Mouse (Mus musculus): ENCODE results near the gene Kcnj6. TPM values are rescaled to one million over a fixed set of nuclear protein-coding genes. Genes with fewer than 3 reads are reported as not detected.

The Kcnj6 gene
- polyA plus RNA-seq, 1 experiment from 2014 or later = not detected

DNA sequence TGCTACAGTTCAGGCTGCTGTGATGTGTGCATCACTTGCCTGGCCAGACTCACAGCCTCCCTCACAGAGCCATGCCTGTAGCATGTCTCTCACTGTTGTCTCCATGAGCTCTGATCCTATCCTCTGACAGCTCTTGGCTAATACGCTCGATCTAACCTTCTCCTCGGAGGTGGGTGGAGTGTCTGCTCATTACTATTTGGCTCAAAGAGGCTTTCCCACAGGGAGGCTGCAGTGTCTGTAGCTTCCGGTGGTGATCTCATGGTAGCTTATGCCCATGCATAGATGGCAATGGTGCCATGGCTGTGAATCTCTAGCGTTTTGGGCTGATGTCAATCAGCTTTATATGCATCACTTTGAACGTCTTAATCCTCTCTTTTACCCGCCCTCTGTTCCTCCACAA is 111.1 kb downstream of the Kcnj6 start:
- no peaks in the 10 kb centered on the region for H3K27me3 ChIP-seq (replicated peaks; ENCODE audit: insufficient read depth, low read length)
- no peak overlapping the region for H3K4me3 ChIP-seq (ENCODE audit: low read depth, low read length)
- no peak overlapping the region for H3K4me2 ChIP-seq (replicated peaks; ENCODE audit: low read depth, low read length)
- 80% methylated on average over 7 of the region's 7 CpGs for WGBS
- H3K36me3 ChIP-seq (ENCODE audit: insufficient read depth, low read length) = no peaks in the 10 kb centered on the region
- H3K27ac ChIP-seq (ENCODE audit: low read length) = no peak overlapping the region
- ATAC-seq (no peak), DNase-seq (ENCODE audit: low spot score) (no peak)
- no peaks in the 10 kb centered on the region for H3K9me3 ChIP-seq (ENCODE audit: low read length)
- TF ChIP-seq CTCF (IDR thresholded peaks at IDR 0.05) (no peak), EP300 (IDR thresholded peaks at IDR 0.05) (no peak)
- peaks cover 3% of the 10 kb centered on the region; the same call in 1 of the 2 replicates for H3K4me1 ChIP-seq (ENCODE audit: insufficient read depth, low read depth, low read length)
- no peak overlapping the region for H3K9ac ChIP-seq (replicated peaks; ENCODE audit: low read depth)

DNA sequence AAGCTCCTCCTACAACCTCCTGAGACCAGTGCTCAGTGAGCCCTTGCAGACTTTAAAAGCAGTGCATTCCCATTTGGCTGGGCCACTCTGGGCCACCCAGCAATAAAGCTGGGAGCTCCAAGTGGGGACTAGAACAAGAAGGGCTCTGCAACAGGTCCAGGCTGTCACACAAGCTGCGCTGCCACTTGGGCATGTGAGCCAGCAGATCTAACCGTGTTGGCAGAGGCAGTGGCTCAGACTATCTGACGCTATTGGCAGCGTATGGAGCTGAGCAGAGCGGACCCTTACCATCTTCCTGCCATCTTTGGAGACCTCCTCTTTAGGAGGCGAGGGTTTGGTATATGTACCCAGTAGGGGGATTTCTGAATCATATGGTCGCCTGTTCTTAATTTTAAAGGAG is 112.4 kb downstream of the Kcnj6 start:
- no peaks in the 10 kb centered on the region for H3K9me3 ChIP-seq (ENCODE audit: low read length)
- no peak overlapping the region for H3K9ac ChIP-seq (replicated peaks; ENCODE audit: low read depth)
- H3K36me3 ChIP-seq (ENCODE audit: insufficient read depth, low read length) = no peaks in the 10 kb centered on the region
- 71% methylated on average over 7 of the region's 7 CpGs for WGBS
- DNase-seq (ENCODE audit: low spot score) = no peak
- TF ChIP-seq EP300 (IDR thresholded peaks at IDR 0.05) = no peak
- no peak for TF ChIP-seq CTCF (IDR thresholded peaks at IDR 0.05)
- H3K27ac ChIP-seq (ENCODE audit: low read length) = no peak overlapping the region
- no peaks in the 10 kb centered on the region for H3K27me3 ChIP-seq (replicated peaks; ENCODE audit: insufficient read depth, low read length)
- no peak overlapping the region for H3K4me3 ChIP-seq (ENCODE audit: low read depth, low read length)
- H3K4me2 ChIP-seq (replicated peaks; ENCODE audit: low read depth, low read length) = no peak overlapping the region
- peaks cover under 1% of the 10 kb centered on the region; the same call in 1 of the 2 replicates for H3K4me1 ChIP-seq (ENCODE audit: insufficient read depth, low read depth, low read length)
- ATAC-seq = no peak

DNA sequence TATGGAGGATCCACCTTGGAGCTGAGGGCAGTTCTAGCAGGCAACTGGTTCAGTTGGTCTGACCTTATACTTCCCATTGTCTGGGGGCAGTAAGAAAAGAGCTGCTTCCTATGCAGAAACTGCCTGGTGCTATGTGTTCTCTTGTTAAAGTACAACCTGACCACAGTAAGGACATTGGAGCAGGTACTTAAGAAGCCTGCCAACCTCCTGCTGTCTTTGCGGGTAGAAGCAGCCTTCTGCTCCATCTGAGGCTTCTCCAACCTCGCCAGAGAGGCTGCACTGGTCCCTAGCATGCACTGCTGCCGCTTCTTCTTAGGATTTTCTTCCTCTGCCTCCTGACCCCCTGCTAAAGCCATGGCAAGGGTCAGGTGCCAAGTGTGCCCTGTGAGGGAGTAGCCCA is 113.6 kb downstream of the Kcnj6 start:
- Histone ChIP-seq H3K36me3 (ENCODE audit: insufficient read depth, low read length) (no peaks in the 10 kb centered on the region), H3K27ac (ENCODE audit: low read length) (no peak overlapping the region), H3K9ac (replicated peaks; ENCODE audit: low read depth) (no peak overlapping the region), H3K27me3 (replicated peaks; ENCODE audit: insufficient read depth, low read length) (no peaks in the 10 kb centered on the region), H3K4me1 (ENCODE audit: insufficient read depth, low read depth, low read length) (no peaks in the 10 kb centered on the region), H3K9me3 (ENCODE audit: low read length) (no peaks in the 10 kb centered on the region), H3K4me2 (replicated peaks; ENCODE audit: low read depth, low read length) (no peak overlapping the region), H3K4me3 (ENCODE audit: low read depth, low read length) (no peak overlapping the region)
- TF ChIP-seq CTCF (IDR thresholded peaks at IDR 0.05) (no peak), EP300 (IDR thresholded peaks at IDR 0.05) (no peak)
- ATAC-seq (no peak), DNase-seq (ENCODE audit: low spot score) (no peak)
- WGBS = 61% methylated on average over 3 of the region's 3 CpGs

DNA sequence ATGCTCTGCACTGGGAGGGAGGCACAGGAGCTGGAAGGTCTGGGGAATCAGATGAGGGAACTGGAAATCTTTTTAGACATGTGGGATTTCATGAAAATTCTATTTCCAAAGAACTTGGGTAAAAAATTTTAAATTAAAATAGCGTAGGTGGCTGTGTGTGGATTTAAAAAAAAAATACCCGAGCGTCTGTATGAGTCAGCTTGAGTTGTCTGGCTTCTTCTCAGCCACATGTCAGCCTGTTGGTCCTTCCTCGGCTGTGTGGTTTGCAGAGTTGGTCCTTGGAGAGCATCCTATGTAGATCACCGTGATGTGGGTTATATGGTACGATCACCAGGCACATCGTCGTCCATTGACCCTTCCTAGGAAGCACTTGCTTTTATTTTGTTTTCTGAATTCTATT is 114.3 kb downstream of the Kcnj6 start:
- TF ChIP-seq CTCF (IDR thresholded peaks at IDR 0.05) = no peak
- no peak for TF ChIP-seq EP300 (IDR thresholded peaks at IDR 0.05)
- H3K4me2 ChIP-seq (replicated peaks; ENCODE audit: low read depth, low read length) = no peak overlapping the region
- no peak overlapping the region for H3K27ac ChIP-seq (ENCODE audit: low read length)
- no peak for ATAC-seq
- no peak overlapping the region for H3K9ac ChIP-seq (replicated peaks; ENCODE audit: low read depth)
- 80% methylated on average over 8 of the region's 8 CpGs for WGBS
- DNase-seq (ENCODE audit: low spot score) = no peak
- H3K27me3 ChIP-seq (replicated peaks; ENCODE audit: insufficient read depth, low read length) = no peaks in the 10 kb centered on the region
- H3K4me1 ChIP-seq (ENCODE audit: insufficient read depth, low read depth, low read length) = no peaks in the 10 kb centered on the region
- no peak overlapping the region for H3K4me3 ChIP-seq (ENCODE audit: low read depth, low read length)
- no peaks in the 10 kb centered on the region for H3K36me3 ChIP-seq (ENCODE audit: insufficient read depth, low read length)
- H3K9me3 ChIP-seq (ENCODE audit: low read length) = no peaks in the 10 kb centered on the region

DNA sequence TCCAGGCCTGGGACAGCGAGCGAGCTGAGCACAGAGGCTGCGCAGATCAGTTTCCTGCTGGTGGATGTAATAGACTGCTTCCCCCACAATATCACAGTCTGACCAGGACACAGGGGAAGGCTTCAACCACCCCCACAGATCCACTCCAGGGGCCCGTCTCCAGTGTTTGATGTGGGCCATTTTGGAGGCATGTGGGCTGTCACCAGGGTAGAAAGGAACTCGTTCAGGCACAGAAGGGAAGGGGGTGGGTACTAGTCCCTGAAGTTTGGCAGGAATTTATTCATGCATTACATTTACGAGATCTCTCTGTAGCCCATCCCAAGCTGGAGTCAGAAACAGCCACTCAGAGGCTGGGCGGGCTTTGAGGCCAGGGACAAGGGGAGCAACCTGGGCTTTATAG is 115.4 kb downstream of the Kcnj6 start:
- Histone ChIP-seq H3K4me3 (ENCODE audit: low read depth, low read length) (no peak overlapping the region), H3K4me2 (replicated peaks; ENCODE audit: low read depth, low read length) (no peak overlapping the region), H3K4me1 (ENCODE audit: insufficient read depth, low read depth, low read length) (no peaks in the 10 kb centered on the region), H3K27ac (ENCODE audit: low read length) (no peak overlapping the region), H3K9ac (replicated peaks; ENCODE audit: low read depth) (no peak overlapping the region), H3K27me3 (replicated peaks; ENCODE audit: insufficient read depth, low read length) (no peaks in the 10 kb centered on the region), H3K36me3 (ENCODE audit: insufficient read depth, low read length) (no peaks in the 10 kb centered on the region), H3K9me3 (ENCODE audit: low read length) (no peaks in the 10 kb centered on the region)
- WGBS = 61% methylated on average over 7 of the region's 7 CpGs
- ATAC-seq = no peak
- TF ChIP-seq CTCF (IDR thresholded peaks at IDR 0.05) = no peak
- no peak for TF ChIP-seq EP300 (IDR thresholded peaks at IDR 0.05)
- no peak for DNase-seq (ENCODE audit: low spot score)

DNA sequence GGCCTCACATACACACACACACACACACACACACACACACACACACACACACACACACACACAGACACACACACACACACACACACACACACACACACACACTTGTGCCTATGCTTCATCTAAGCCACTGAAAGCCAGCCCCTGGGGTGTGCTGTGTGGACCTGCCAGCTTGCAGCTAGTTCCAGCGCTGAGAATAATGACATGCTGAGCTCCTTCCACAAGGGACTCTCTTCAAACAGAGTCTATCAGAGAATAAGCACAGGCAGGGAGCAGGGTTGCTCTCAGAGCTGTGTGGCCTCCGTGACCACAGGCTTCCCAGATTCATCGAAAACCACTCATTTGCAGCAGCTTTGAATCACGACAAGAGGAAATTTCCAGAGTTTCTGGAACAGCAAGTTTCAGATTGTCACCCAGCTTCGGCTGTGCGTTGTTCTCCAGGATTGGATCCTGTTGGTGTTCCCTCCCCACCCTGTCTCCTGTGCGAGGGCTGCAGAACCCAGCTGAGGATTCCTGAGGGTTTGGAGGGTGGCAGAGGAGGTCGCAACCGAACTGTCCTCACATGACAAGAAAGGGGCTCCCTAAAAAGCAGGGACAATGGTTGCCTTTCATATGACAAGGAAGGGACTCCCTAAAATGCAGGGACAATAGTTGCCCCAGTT is 124.8 kb downstream of the Kcnj6 start:
- no peak for DNase-seq (ENCODE audit: low spot score)
- Histone ChIP-seq H3K27ac (ENCODE audit: low read length) (no peak overlapping the region), H3K4me3 (ENCODE audit: low read depth, low read length) (no peak overlapping the region), H3K27me3 (replicated peaks; ENCODE audit: insufficient read depth, low read length) (no peaks in the 10 kb centered on the region), H3K9me3 (ENCODE audit: low read length) (no peaks in the 10 kb centered on the region), H3K9ac (replicated peaks; ENCODE audit: low read depth) (no peak overlapping the region), H3K36me3 (ENCODE audit: insufficient read depth, low read length) (no peaks in the 10 kb centered on the region), H3K4me1 (ENCODE audit: insufficient read depth, low read depth, low read length) (no peaks in the 10 kb centered on the region), H3K4me2 (replicated peaks; ENCODE audit: low read depth, low read length) (no peak overlapping the region)
- no peak for ATAC-seq
- no peak for TF ChIP-seq EP300 (IDR thresholded peaks at IDR 0.05)
- TF ChIP-seq CTCF (IDR thresholded peaks at IDR 0.05) = no peak
- WGBS = 42% methylated on average over 9 of the region's 9 CpGs

DNA sequence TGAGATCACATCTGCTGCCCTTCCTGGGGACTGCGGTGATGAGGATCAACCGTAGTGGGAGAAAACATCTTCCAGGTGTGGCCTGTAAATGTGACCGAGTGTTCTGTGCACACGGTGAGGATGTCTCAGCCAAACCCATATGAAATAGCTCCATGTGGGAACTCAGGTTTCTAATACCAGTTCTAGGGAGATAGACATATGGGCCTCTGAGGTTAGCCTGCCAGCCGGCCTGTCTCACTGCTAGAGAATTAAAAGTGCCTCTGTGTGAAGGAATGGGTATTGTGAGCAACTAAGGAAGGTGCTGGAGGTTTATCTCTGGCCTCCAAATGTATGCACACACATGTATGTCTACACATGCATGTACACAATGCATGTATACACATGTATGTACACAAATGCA is 129.1 kb downstream of the Kcnj6 start:
- no peak for TF ChIP-seq CTCF (IDR thresholded peaks at IDR 0.05)
- TF ChIP-seq EP300 (IDR thresholded peaks at IDR 0.05) = no peak
- H3K4me2 ChIP-seq (replicated peaks; ENCODE audit: low read depth, low read length) = no peak overlapping the region
- no peaks in the 10 kb centered on the region for H3K27me3 ChIP-seq (replicated peaks; ENCODE audit: insufficient read depth, low read length)
- 82% methylated on average over 5 of the region's 5 CpGs for WGBS
- H3K9ac ChIP-seq (replicated peaks; ENCODE audit: low read depth) = no peak overlapping the region
- no peak overlapping the region for H3K27ac ChIP-seq (ENCODE audit: low read length)
- no peaks in the 10 kb centered on the region for H3K4me1 ChIP-seq (ENCODE audit: insufficient read depth, low read depth, low read length)
- H3K36me3 ChIP-seq (ENCODE audit: insufficient read depth, low read length) = no peaks in the 10 kb centered on the region
- ATAC-seq (no peak), DNase-seq (ENCODE audit: low spot score) (no peak)
- H3K9me3 ChIP-seq (ENCODE audit: low read length) = no peaks in the 10 kb centered on the region
- H3K4me3 ChIP-seq (ENCODE audit: low read depth, low read length) = no peak overlapping the region
